Mouse (Mus musculus) midbrain, embryonic 13.5 days (tissue): ENCODE data around the gene Art4. TPM values are rescaled to one million over a fixed set of nuclear protein-coding genes. Genes with fewer than 3 reads are reported as not detected.
"Not testable (repeated sequence)": the region's sequence is repeated elsewhere in the genome, so short reads cannot be mapped to it uniquely, and the experiment has no call there.

Experiments used
- ATAC-seq: fragments of 200-750 bp; cut with Nextera tagmentation; 2 replicates; pipeline ENCODE4 v1.8.0; 2017; ENCODE audit warnings: mild to moderate bottlenecking, moderate TSS enrichment, moderate library complexity
- H3K27ac ChIP-seq: fragments of 300-500 bp; sonication (generic); 2 replicates; pipeline ENCODE4 v1.5.1; 2015; ENCODE audit warnings: inconsistent platforms, mild to moderate bottlenecking, moderate library complexity
- H3K27me3 ChIP-seq: fragments of 300-500 bp; sonication (generic); 2 replicates; pipeline ENCODE4 v1.6.1; 2015; ENCODE audit warnings: mild to moderate bottlenecking, inconsistent platforms
- H3K36me3 ChIP-seq: fragments of 300-500 bp; sonication (generic); 2 replicates; pipeline ENCODE4 v1.6.1; 2015; ENCODE audit warnings: mild to moderate bottlenecking, inconsistent platforms
- H3K4me1 ChIP-seq: fragments of 300-500 bp; sonication (generic); replicated peaks from 2 replicates; pipeline ENCODE4 v1.6.1; 2015; ENCODE audit warnings: inconsistent platforms
- H3K4me2 ChIP-seq: fragments of 300-500 bp; sonication (generic); replicated peaks from 2 replicates; pipeline ENCODE4 v1.6.1; 2015; ENCODE audit warnings: moderate library complexity, mild to moderate bottlenecking, inconsistent platforms
- H3K4me3 ChIP-seq: fragments of 300-500 bp; sonication (generic); replicated peaks from 2 replicates; pipeline ENCODE4 v1.5.1; 2015; ENCODE audit warnings: mild to moderate bottlenecking, inconsistent platforms
- H3K9ac ChIP-seq: fragments of 300-500 bp; sonication (generic); replicated peaks from 2 replicates; pipeline ENCODE4 v1.6.1; 2015; ENCODE audit warnings: mild to moderate bottlenecking, inconsistent platforms
- H3K9me3 ChIP-seq: fragments of 300-500 bp; sonication (generic); 2 replicates; pipeline ENCODE4 v1.6.1; 2016; ENCODE audit warnings: mild to moderate bottlenecking, inconsistent platforms
- WGBS: fragments of 180-500 bp; shearing (Covaris S2); methylation state at CpG from one replicate; pipeline ENCODE4 v1.1.7; 2015; 5-methylcytosine and 5-hydroxymethylcytosine counted together
- polyA plus RNA-seq: library from polyadenylated mRNA; unstranded; fragments of >200 nt; fragmentation: Nextera tagmentation; extraction: Ambion mirVana; gene quantifications from 2 replicates; pipeline ENCODE4 v1.2.1, GENCODE M21; 2015

The Art4 gene
- polyA plus RNA-seq, 1 experiment from 2014 or later, result 0.16 TPM

DNA sequence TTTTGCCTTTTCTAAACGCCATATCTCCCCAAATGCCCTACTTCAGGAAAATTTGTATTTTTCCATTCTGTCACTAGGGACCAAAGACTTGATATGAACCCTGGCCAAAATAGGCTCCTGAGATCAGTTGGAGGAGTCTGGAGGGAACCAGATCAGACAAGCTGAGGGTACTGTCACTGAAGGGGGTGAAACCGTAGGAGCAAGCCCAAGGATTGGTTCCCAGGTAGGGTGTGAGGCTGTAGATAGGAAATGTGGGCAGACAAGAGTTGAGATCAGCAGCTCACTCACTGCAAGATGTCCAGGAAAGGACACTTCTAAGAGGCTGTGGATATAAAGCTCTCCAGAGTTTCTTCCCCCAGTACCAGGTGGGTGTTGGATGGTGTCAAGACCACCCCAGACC lies 34.5 kb upstream of the Art4 start:
- WGBS, result 85% methylated on average over 2 of the region's 2 CpGs
- H3K4me3 ChIP-seq, result no peak overlapping the region
- no peak for ATAC-seq

DNA sequence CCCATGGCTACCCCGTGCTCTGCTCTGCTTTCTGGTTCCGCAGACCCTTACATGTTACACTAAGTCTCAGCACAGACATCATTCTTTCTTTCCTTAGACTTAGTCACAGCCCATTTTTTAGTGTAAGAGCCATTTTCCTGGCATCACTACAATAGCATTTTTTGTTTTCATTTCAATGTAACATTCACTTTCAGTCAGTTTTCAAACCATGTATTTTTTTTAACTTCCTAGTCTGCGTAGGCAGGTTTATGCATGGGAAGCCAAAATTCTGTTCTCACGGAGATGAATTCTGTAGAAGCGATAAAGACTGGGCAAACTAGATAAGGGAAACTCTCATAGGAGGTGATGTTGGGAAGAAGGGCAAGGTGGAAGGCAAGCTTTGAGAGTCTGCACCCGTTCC lies 32.0 kb upstream of the Art4 start:
- H3K9ac ChIP-seq, result no peak overlapping the region
- no peak overlapping the region for H3K4me3 ChIP-seq
- no peaks in the 10 kb centered on the region for H3K4me1 ChIP-seq
- ATAC-seq, result no peak
- no peaks in the 10 kb centered on the region for H3K36me3 ChIP-seq
- WGBS, result 94% methylated on average over 6 of the region's 6 CpGs
- no peak overlapping the region for H3K4me2 ChIP-seq
- no peaks in the 10 kb centered on the region for H3K9me3 ChIP-seq
- H3K27me3 ChIP-seq, result no peaks in the 10 kb centered on the region
- H3K27ac ChIP-seq, result no peak overlapping the region

More for the DNA sequence above, 34.5 kb upstream of the Art4 start:
- Histone ChIP-seq H3K27me3 (no peaks in the 10 kb centered on the region), H3K9ac (no peak overlapping the region), H3K36me3 (no peaks in the 10 kb centered on the region), H3K27ac (no peak overlapping the region), H3K9me3 (no peaks in the 10 kb centered on the region), H3K4me1 (no peaks in the 10 kb centered on the region), H3K4me2 (no peak overlapping the region)

DNA sequence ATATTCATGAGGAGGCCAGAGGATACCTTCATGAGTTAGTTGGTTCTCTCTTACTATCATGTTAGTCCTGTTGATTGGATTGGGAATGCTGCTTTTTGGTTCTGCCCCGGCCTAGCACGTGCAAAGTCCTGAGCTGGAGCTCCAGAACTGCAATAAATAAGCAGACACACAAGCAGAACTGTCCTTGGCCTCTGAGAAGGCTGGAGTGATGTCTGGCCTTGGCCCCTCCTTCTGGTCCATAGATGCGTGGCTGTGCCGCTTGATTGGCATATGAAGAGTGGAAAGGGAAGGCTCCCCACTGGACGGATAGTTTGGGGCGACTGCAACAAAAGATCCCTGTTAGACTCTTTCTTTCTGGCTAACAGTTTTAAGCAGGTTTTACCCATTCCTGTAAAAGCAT lies 31.5 kb upstream of the Art4 start:
- Histone ChIP-seq H3K4me3 (no peak overlapping the region), H3K9me3 (no peaks in the 10 kb centered on the region), H3K9ac (no peak overlapping the region), H3K27ac (no peak overlapping the region), H3K36me3 (no peaks in the 10 kb centered on the region), H3K4me1 (no peaks in the 10 kb centered on the region), H3K4me2 (no peak overlapping the region), H3K27me3 (no peaks in the 10 kb centered on the region)
- no peak for ATAC-seq
- WGBS, result 84% methylated on average over 6 of the region's 6 CpGs

DNA sequence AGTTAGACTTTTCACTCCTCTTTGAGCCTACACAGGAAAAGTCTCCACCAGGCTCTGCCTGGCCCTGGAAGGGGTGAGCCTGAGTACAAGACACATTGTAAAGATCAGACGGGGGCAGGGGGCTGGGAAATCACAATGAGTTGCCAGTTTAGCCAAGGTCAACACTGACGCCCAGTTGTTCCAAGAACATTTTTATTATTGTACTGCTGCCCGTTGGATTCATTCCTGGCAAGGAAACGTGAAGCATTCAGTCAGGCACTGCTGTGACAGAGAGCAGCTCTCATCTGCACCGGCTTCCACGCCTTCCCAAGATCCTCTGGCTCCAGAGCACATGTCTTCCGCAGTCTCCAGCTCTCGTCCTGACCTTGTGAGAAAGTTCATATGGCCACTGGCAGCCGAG lies 30.3 kb upstream of the Art4 start:
- Histone ChIP-seq H3K9me3 (no peaks in the 10 kb centered on the region), H3K36me3 (no peaks in the 10 kb centered on the region), H3K4me3 (no peak overlapping the region), H3K9ac (no peak overlapping the region), H3K27ac (no peak overlapping the region), H3K27me3 (no peaks in the 10 kb centered on the region), H3K4me1 (no peaks in the 10 kb centered on the region), H3K4me2 (no peak overlapping the region)
- WGBS, result 82% methylated on average over 9 of the region's 9 CpGs
- ATAC-seq, result no peak

DNA sequence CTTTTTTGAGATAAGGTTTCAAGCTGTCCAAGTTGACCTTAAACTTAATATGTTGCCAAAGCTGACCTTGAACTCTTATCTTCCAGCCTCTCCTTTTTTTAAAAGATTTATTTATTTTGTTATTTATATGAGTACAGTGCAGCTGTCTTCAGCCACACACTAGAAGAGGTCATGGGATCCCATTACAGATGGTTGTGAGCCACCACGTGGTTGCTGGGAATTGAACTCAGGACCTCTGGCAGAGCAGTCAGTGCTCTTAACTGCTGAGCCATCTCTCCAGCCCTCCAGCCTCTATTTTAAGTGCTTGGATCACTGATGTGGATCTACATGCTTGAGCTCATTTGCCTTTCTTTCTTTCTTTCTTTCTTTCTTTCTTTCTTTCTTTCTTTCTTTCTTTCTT lies 27.2 kb upstream of the Art4 start:
- not testable (repeated sequence) for H3K4me1 ChIP-seq, H3K9me3 ChIP-seq, H3K27me3 ChIP-seq, H3K9ac ChIP-seq, H3K36me3 ChIP-seq, H3K27ac ChIP-seq, H3K4me2 ChIP-seq, H3K4me3 ChIP-seq, ATAC-seq
- 56% methylated on average over 1 of the region's 1 CpGs for WGBS

DNA sequence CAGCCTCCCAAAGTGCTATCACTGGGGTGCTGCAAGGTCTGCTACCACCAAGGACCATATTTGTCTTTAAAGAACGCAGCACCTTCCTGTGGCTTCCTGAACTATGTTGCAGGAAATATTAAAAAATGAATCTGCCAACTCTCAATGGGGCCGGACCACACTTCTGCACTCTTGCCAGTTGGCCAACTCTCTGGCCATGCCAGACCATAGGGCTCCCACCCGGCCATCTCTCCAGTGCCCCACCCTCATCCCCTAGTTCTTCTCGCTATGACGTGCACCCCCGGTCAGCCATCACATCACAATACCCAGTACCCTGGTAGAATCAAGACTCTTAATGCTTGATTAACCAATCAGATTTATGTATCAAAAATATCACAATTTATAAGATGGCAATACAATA lies 26.4 kb upstream of the Art4 start:
- ATAC-seq, result no peak
- no peak overlapping the region for H3K9ac ChIP-seq
- H3K27ac ChIP-seq, result no peak overlapping the region
- no peaks in the 10 kb centered on the region for H3K4me1 ChIP-seq
- H3K9me3 ChIP-seq, result no peaks in the 10 kb centered on the region
- no peak overlapping the region for H3K4me2 ChIP-seq
- no peaks in the 10 kb centered on the region for H3K36me3 ChIP-seq
- WGBS, result 91% methylated on average over 6 of the region's 6 CpGs
- H3K4me3 ChIP-seq, result no peak overlapping the region
- H3K27me3 ChIP-seq, result no peaks in the 10 kb centered on the region

DNA sequence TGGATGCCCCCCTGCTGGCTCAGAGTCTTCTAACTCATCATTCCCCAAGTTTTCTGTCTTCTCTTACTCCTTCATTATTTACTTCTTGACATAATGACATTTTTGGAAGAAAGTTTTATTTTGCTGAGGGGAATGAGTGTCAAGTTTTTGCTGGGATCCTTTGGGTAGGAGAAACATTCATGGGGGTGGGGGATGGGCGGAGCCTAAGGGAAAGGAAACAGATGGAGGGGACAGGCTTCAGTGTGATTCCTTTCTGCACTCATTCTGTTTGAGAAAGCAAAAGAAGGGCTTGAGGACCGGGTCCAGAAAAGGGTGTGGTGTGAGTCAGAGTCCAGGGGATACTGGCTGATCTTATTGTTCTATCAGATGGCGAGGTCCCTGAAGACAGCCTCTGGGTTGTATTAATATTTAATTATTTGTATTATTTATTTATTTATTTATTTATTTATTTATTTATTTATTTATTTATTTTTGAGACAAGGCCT lies 25.9 kb upstream of the Art4 start:
- H3K9me3 ChIP-seq, result no peaks in the 10 kb centered on the region
- no peaks in the 10 kb centered on the region for H3K36me3 ChIP-seq
- 82% methylated on average over 3 of the region's 3 CpGs for WGBS
- no peak for ATAC-seq
- no peak overlapping the region for H3K27ac ChIP-seq
- H3K4me3 ChIP-seq, result no peak overlapping the region
- H3K27me3 ChIP-seq, result no peaks in the 10 kb centered on the region
- H3K4me2 ChIP-seq, result no peak overlapping the region
- H3K9ac ChIP-seq, result no peak overlapping the region
- H3K4me1 ChIP-seq, result no peaks in the 10 kb centered on the region

DNA sequence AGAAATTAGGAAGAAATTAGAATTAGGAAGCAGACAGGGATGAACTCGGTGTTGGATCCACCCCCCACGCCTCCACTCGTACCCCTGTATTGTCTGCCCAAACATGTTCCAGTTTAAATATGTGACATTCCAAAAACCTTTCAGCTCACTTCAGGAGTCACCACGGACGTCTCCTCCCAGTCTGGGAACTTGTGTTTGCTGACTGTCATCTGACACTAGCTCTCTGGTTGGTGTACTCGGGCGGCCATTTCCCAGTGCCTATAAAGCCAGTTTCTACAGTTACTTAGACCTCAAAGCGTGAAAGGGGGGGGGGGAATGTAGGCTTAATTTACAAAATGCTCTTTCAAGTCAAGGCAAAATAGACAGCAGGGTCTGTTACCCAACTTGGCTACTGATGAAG lies 24.1 kb upstream of the Art4 start:
- no peak overlapping the region for H3K9ac ChIP-seq
- ATAC-seq, result no peak
- H3K4me1 ChIP-seq, result no peaks in the 10 kb centered on the region
- H3K27ac ChIP-seq, result no peak overlapping the region
- H3K27me3 ChIP-seq, result no peaks in the 10 kb centered on the region
- H3K4me2 ChIP-seq, result no peak overlapping the region
- H3K36me3 ChIP-seq, result no peaks in the 10 kb centered on the region
- WGBS, result 80% methylated on average over 8 of the region's 8 CpGs
- no peaks in the 10 kb centered on the region for H3K9me3 ChIP-seq
- H3K4me3 ChIP-seq, result no peak overlapping the region

DNA sequence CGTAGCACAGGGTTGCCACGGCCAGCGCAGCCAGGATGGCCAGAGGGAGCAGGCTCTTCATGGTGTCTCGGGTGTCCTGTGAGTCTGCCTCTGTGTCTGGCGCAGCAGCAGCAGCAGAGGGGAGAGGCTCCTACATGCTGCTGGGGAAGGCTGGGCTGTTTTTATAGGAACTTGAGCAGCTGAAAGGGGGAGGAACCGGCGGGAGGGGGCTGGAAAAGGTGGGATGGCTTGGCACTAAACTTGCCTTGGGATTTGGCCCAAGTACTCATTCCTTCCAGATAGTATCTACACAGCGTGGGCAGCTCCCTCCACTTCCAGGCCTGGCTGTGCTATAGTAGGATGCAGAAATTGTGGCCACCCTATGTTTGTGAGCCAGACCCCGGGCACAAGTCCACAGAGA lies 18.1 kb upstream of the Art4 start, which contains the start of gene Mgp:
Gene Mgp, minus strand, starts transcription at position 154 of the 400 bp plus-strand sequence.
- Histone ChIP-seq H3K9ac (no peak within 1 kb of the TSS), H3K27ac (no peak within 1 kb of the TSS), H3K4me1 (0 out of 2 replicates have a peak, but pooled peaks cover 3% of the 10 kb centered on the region), H3K27me3 (no peaks in the 10 kb centered on the region), H3K36me3 (no peaks in the 10 kb centered on the region), H3K4me2 (no peak within 1 kb of the TSS), H3K4me3 (no peak within 1 kb of the TSS), H3K9me3 (no peaks in the 10 kb centered on the region)
- no peak for ATAC-seq
- WGBS, result 65% methylated on average over 9 of the region's 9 CpGs

DNA sequence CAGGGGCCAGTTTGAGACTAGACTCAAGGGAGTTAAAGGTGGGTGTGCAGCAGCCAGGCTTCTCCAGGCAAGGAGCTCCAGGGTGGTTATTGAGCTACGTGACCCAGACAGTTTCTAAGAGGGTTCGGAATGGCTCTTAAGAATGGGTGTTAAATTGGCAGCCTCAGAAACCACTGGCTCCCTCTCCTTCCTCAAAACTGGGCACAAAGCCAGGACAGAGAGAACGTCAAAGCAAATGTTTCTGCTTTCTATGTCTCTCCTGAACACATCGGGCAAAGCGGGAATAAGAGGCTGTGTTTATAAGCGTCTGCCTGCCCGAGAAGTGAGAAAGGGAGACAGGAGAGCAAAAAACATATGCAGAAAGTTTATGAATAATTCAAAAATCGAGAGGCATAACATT lies 17.1 kb upstream of the Art4 start:
- Histone ChIP-seq H3K4me2 (no peak overlapping the region), H3K27me3 (no peaks in the 10 kb centered on the region), H3K27ac (no peak overlapping the region), H3K36me3 (no peaks in the 10 kb centered on the region), H3K9me3 (no peaks in the 10 kb centered on the region), H3K4me3 (no peak overlapping the region), H3K4me1 (0 out of 2 replicates have a peak, but pooled peaks cover 3% of the 10 kb centered on the region), H3K9ac (no peak overlapping the region)
- ATAC-seq, result no peak
- 50% methylated on average over 8 of the region's 8 CpGs for WGBS

DNA sequence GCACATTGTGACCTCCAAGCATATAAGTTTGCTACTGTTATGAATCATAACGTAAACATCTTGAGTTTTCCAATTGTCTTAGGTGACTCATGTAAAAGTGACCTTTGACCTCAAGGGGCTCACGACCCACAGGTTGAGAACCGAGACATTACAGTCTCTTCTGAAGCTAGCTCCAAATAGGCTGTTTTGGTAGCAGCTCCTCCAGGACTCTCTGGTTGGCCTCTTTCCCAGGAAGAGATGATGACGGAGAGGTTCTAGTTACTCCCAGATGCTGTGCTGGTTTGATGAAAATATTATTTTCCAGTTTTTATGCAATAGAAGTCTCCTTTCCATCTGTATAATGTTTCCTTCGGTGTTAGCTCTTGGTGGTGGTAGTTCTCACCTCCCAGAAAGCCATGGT lies 11.4 kb upstream of the Art4 start:
- Histone ChIP-seq H3K4me1 (no peaks in the 10 kb centered on the region), H3K27ac (no peak overlapping the region), H3K36me3 (no peaks in the 10 kb centered on the region), H3K4me3 (no peak overlapping the region), H3K9ac (no peak overlapping the region), H3K9me3 (no peaks in the 10 kb centered on the region), H3K4me2 (no peak overlapping the region), H3K27me3 (no peaks in the 10 kb centered on the region)
- 89% methylated on average over 5 of the region's 5 CpGs for WGBS
- ATAC-seq, result no peak

DNA sequence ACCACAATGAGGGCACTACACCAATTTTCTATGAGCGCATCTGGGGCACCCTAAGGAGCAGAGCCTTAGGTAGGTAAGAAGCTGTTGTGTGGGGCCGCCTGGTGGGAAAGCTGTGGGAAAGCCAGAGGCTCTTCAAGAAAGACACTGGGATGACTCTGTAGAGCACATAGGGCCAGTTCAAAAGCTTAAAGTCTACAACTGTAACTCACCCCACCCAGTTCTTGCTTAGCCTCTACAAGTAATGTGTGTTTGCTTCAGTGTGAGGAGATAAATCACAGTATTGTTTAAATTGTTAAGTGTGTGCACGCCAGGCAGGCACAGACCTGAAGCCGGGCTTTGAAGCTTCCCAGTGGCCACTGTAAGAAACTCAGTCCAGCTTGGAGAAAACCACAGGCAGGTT lies 8.6 kb upstream of the Art4 start:
- Histone ChIP-seq H3K9ac (no peak overlapping the region), H3K36me3 (no peaks in the 10 kb centered on the region), H3K4me1 (no peaks in the 10 kb centered on the region), H3K4me3 (no peak overlapping the region), H3K27ac (no peak overlapping the region), H3K27me3 (no peaks in the 10 kb centered on the region), H3K4me2 (no peak overlapping the region), H3K9me3 (no peaks in the 10 kb centered on the region)
- no peak for ATAC-seq
- 77% methylated on average over 4 of the region's 4 CpGs for WGBS

DNA sequence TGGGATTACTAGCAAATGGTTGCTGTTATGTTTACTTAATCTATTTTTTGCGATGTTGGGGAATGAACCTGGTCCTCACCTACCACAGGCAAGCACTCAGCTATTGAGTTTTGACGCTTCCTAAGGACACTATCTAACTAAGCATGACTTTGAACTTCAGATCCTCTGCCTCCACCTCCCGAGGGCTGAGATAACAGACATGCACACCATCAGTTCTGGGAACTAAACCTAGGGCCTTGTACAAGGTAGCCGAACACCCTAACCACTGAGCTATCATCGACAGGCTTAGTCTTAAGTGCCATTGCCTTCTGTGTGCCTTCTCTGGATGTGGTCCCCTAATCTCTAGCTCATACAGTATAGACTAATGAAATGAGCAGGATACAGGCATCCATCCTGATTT lies 7.8 kb upstream of the Art4 start:
- no peaks in the 10 kb centered on the region for H3K36me3 ChIP-seq
- no peak overlapping the region for H3K9ac ChIP-seq
- no peak overlapping the region for H3K4me3 ChIP-seq
- H3K4me1 ChIP-seq, result no peaks in the 10 kb centered on the region
- no peaks in the 10 kb centered on the region for H3K9me3 ChIP-seq
- no peaks in the 10 kb centered on the region for H3K27me3 ChIP-seq
- 91% methylated on average over 5 of the region's 5 CpGs for WGBS
- no peak for ATAC-seq
- H3K4me2 ChIP-seq, result no peak overlapping the region
- H3K27ac ChIP-seq, result no peak overlapping the region
